Mouse (Mus musculus) heart, adult 2 months (tissue): Measurements from ENCODE around the gene Hyal1.

ENCODE experiments used
- CTCF ChIP-seq: fragments of 200-600 bp; IDR thresholded peaks from 2 replicates; pipeline ENCODE4 v1.8.1; 2022; ENCODE audit warnings: antibody characterized with exemption, mild to moderate bottlenecking, moderate library complexity
- EP300 ChIP-seq: fragments of 200-500 bp; IDR thresholded peaks from 2 replicates; pipeline ENCODE4 v1.6.1; 2011; ENCODE audit warnings: low read depth, low read length, control low read depth; ENCODE audit not compliant: insufficient read depth
- POLR2A ChIP-seq: fragments of 200-500 bp; IDR thresholded peaks from 2 replicates; pipeline ENCODE4 v1.6.1; 2011; ENCODE audit warnings: mild to moderate bottlenecking, low read depth, low read length, control low read depth; ENCODE audit not compliant: insufficient read depth

DNA sequence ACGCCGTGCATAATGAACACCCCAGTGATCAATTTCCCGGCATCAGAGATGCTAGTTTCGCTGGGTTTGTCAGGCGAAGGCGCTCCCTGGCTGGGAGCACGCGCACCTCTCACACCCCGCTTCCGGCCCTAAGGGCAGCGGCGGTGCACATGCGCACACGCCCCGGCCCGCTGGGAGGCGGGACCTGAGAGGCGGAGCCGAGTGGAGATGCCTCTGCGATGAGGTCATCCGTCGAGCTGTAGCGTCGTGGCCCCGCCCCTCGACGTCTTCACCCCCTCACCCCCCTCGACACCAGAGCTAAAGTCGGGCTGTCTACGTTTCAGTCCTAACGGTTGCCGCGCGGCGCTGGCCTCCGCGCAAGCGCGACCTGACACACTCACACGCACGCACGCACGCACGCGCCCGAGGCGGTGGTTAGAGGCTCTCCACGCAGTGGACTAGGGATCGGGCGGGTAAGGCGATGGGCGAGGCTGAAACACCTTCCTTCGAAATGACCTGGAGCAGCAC lies 22.4 kb upstream of the Hyal1 start:
- peak; percentile 36 for TF ChIP-seq CTCF
- peak; percentile 96 for TF ChIP-seq POLR2A
- peak; percentile 49 for TF ChIP-seq EP300
